Mouse (Mus musculus): Measurements from ENCODE around the gene Trappc6a. TPM values are rescaled to one million over a fixed set of nuclear protein-coding genes. Genes with fewer than 3 reads are reported as not detected.
"Not testable (repeated sequence)": the region's sequence is repeated elsewhere in the genome, so short reads cannot be mapped to it uniquely, and the experiment has no call there.

Trappc6a gene
- total RNA-seq, 2 experiments from 2014 or later, result 16.6 to 18.4 TPM

DNA sequence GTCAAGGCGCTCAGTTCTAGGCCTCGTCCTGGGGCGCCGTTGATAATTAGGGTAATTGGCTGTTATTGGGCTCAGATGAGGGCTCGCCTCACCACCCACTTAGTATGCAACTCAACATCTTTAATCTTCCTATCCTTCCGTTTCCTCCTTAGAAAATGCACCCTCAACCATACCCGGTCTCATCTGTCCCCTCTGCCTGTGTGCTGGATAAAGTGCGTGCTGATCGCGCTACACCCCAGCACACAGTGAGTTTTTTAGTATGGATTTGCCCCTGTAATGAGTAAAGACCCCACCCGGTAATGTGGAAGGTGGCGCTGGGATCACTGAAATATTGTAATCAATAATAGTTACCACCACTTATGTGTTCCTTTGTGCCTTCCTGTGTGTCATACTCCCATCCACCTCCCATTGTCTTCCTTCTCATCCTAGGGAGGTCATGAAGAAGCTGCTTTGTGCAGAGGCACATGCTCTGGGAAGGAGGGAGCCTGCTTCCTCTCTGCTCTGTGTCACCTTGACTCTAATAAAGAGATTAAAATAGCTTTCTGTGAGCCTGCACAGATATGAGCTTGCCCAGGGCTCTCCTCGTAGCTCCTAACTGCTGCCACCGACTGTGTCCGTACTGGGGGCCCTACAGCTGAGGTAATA, 851 bp downstream of the Trappc6a start:
- peak overlapping the region; percentile 65 for H3K4me3 ChIP-seq
- intact Hi-C loops (cut with DNase I), result loop anchor here (5.0 kb wide), 1 partner anchor 53 kb away; the partner anchor contains the start of gene Ppp1r37
- H3K27ac ChIP-seq, result peak overlapping the region; percentile 90
- DNase-seq (ENCODE audit: extremely low spot score in 1 of 2, low spot score in 2 of 2), result no peak
- no peak for TF ChIP-seq CTCF (IDR thresholded peaks at IDR 0.05)

- TF ChIP-seq CTCF (IDR thresholded peaks at IDR 0.05), result no peak
- H3K27ac ChIP-seq, result no peak overlapping the region
- H3K4me3 ChIP-seq, result no peak overlapping the region
- intact Hi-C loops (cut with DNase I), result loop anchor here (5.0 kb wide), 1 partner anchor 53 kb away; the partner anchor contains the start of gene Ppp1r37
- no peak for DNase-seq (ENCODE audit: extremely low spot score in 1 of 2, low spot score in 2 of 2)
Observed at GRCm38 (mm10) chr7:19509786-19510185, 1.6 kb downstream of the Trappc6a start.

DNA sequence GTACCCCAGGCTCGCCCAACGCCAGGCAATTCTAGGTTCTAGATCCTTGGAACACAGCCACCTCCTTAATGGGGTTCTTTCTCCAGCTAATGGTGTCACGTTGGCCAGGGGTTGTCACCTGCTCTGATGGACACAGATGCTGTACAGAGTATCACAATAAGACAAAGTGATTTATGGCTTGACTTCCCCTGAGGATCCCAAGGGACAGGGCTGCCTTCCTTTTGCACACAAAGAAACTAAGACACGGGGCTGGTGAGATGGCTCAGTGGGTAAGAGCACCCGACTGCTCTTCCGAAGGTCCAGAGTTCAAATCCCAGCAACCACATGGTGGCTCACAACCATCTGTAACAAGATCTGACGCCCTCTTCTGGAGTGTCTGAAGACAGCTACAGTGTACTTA, 3.7 kb downstream of the Trappc6a start:
- intact Hi-C loops (cut with DNase I); DNase-seq (ENCODE audit: extremely low spot score in 1 of 2, low spot score in 2 of 2); H3K27ac ChIP-seq; H3K4me3 ChIP-seq: not testable (repeated sequence)

- no peak for TF ChIP-seq CTCF (IDR thresholded peaks at IDR 0.05)
- intact Hi-C loops (cut with DNase I), result no loop called here
- Histone ChIP-seq H3K27ac (no peak overlapping the region), H3K4me3 (no peak overlapping the region)
- DNase-seq (ENCODE audit: extremely low spot score in 1 of 2, low spot score in 2 of 2), result no peak
Observed at GRCm38 (mm10) chr7:19512353-19512752, 4.2 kb downstream of the Trappc6a start.

GRCm38 (mm10) chr7:19517652-19518365, 9.6 kb downstream of the Trappc6a start, which contains the start of gene Nkpd1:
Nkpd1 (plus strand) TSS chr7:19517838.
- H3K4me3 ChIP-seq, result peak within 1 kb of the TSS; percentile 22; the same call in 1 of the 2 replicates
- peak in 1 of 2 experiments; percentile 11 for DNase-seq (ENCODE audit: extremely low spot score in 1 of 2, low spot score in 2 of 2)
- intact Hi-C loops (cut with DNase I), result no loop called here
- no peak within 1 kb of the TSS for H3K27ac ChIP-seq
- peak; percentile 53 for TF ChIP-seq CTCF (IDR thresholded peaks at IDR 0.05)

DNA sequence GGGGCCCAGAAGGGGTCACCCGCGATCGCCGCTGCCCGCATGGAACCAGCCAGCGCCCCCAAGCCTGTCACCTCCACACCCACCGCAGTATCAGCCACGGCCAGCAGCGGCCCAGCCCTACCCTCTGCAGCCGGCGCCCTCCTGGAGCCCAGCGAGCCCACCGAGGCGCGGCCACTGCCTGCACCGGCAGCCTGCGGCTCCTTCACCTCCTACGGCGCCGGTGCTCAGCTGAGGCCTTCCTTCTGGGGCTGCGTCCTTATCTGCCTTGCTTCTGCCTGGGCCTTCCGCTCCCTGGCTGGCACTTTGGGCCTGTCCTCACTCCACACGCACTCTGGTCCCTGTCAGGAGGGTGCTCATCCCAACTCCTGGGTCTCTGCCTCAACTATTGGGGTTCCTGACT, 11.8 kb downstream of the Trappc6a start:
- H3K4me3 ChIP-seq, result no peak overlapping the region
- no peak for TF ChIP-seq CTCF (IDR thresholded peaks at IDR 0.05)
- intact Hi-C loops (cut with DNase I), result no loop called here
- no peak for DNase-seq (ENCODE audit: extremely low spot score in 1 of 2, low spot score in 2 of 2)
- no peak overlapping the region for H3K27ac ChIP-seq

GRCm38 (mm10) chr7:19523017-19523756, 15.0 kb downstream of the Trappc6a start:
- Histone ChIP-seq H3K27ac (no peak overlapping the region), H3K4me3 (peak overlapping the region; percentile 40)
- intact Hi-C loops (cut with DNase I), result no loop called here
- no peak for DNase-seq (ENCODE audit: extremely low spot score in 1 of 2, low spot score in 2 of 2)
- no peak for TF ChIP-seq CTCF (IDR thresholded peaks at IDR 0.05)

- no peak overlapping the region for H3K27ac ChIP-seq
- peak; percentile 63 for TF ChIP-seq CTCF (IDR thresholded peaks at IDR 0.05)
- intact Hi-C loops (cut with DNase I), result no loop called here
- DNase-seq (ENCODE audit: extremely low spot score in 1 of 2, low spot score in 2 of 2), result peak; percentile 68 to 74
- H3K4me3 ChIP-seq, result peak overlapping the region; percentile 40
Observed at GRCm38 (mm10) chr7:19523757-19524419, 15.7 kb downstream of the Trappc6a start.

- DNase-seq (ENCODE audit: extremely low spot score in 1 of 2, low spot score in 2 of 2), result no peak
- intact Hi-C loops (cut with DNase I), result no loop called here
- no peak for TF ChIP-seq CTCF (IDR thresholded peaks at IDR 0.05)
- Histone ChIP-seq H3K27ac (no peak overlapping the region), H3K4me3 (peak overlapping the region; percentile 40)
Observed at GRCm38 (mm10) chr7:19524420-19525104, 16.4 kb downstream of the Trappc6a start.

GRCm38 (mm10) chr7:19525105-19525481, 16.9 kb downstream of the Trappc6a start:
- DNase-seq (ENCODE audit: extremely low spot score in 1 of 2, low spot score in 2 of 2), result no peak
- intact Hi-C loops (cut with DNase I), result no loop called here
- no peak overlapping the region for H3K4me3 ChIP-seq
- H3K27ac ChIP-seq, result no peak overlapping the region
- no peak; the same call in 1 of the 2 replicates for TF ChIP-seq CTCF (IDR thresholded peaks at IDR 0.05)

GRCm38 (mm10) chr7:19531077-19531476, 22.9 kb downstream of the Trappc6a start:
- no peak; the same call in 1 of the 2 replicates for TF ChIP-seq CTCF (IDR thresholded peaks at IDR 0.05)
- intact Hi-C loops (cut with DNase I), result no loop called here
- no peak for DNase-seq (ENCODE audit: extremely low spot score in 1 of 2, low spot score in 2 of 2)

More at GRCm38 (mm10) chr7:19531077-19531476, 22.9 kb downstream of the Trappc6a start:
- H3K4me3 ChIP-seq, result no peak overlapping the region
- H3K27ac ChIP-seq, result no peak overlapping the region

All from left cerebral cortex, adult 2 months (tissue).